Mouse (Mus musculus) stomach, embryonic 14.5 days (tissue): ENCODE measurements around the gene Zfp800. TPM values are rescaled to one million over a fixed set of nuclear protein-coding genes. Genes with fewer than 3 reads are reported as not detected.

Experiments used
- ATAC-seq: fragments of 200-750 bp; cut with Nextera tagmentation; 2 replicates; pipeline ENCODE4 v1.8.0; 2017; ENCODE audit warnings: low read depth, moderate TSS enrichment; ENCODE audit not compliant: insufficient number of reproducible peaks, insufficient read depth, low FRiP score
- H3K27ac ChIP-seq: fragments of 300-500 bp; sonication (generic); 2 replicates; pipeline ENCODE4 v1.5.1; 2014; ENCODE audit warnings: mild to moderate bottlenecking, low read length, moderate library complexity, mixed read lengths
- H3K27me3 ChIP-seq: fragments of 300-500 bp; sonication (generic); 2 replicates; pipeline ENCODE4 v1.6.1; 2014; ENCODE audit warnings: low read length, control low read depth, mixed read lengths; ENCODE audit not compliant: control insufficient read depth, insufficient read depth
- H3K36me3 ChIP-seq: fragments of 300-500 bp; sonication (generic); 2 replicates; pipeline ENCODE4 v1.6.1; 2014; ENCODE audit warnings: mild to moderate bottlenecking, control low read depth, low read length, moderate library complexity, mixed read lengths; ENCODE audit not compliant: control insufficient read depth, insufficient read depth
- H3K4me1 ChIP-seq: fragments of 300-500 bp; sonication (generic); 2 replicates; pipeline ENCODE4 v1.6.1; 2014; ENCODE audit warnings: low read length, control low read depth, mixed read lengths; ENCODE audit not compliant: control insufficient read depth, insufficient read depth
- H3K4me2 ChIP-seq: fragments of 300-500 bp; sonication (generic); replicated peaks from 2 replicates; pipeline ENCODE4 v1.6.1; 2014; ENCODE audit warnings: low read depth, low read length, control low read depth
- H3K4me3 ChIP-seq: fragments of 300-500 bp; sonication (generic); 2 replicates; pipeline ENCODE4 v1.5.1; 2014; ENCODE audit warnings: low read depth, low read length, control low read depth
- H3K9ac ChIP-seq: fragments of 300-500 bp; sonication (generic); replicated peaks from 2 replicates; pipeline ENCODE4 v1.6.1; 2014; ENCODE audit warnings: low read depth, mild to moderate bottlenecking, control low read depth, low read length, moderate library complexity, mixed read lengths
- H3K9me3 ChIP-seq: fragments of 300-500 bp; sonication (generic); 2 replicates; pipeline ENCODE4 v1.6.1; 2016; ENCODE audit warnings: low read depth, low read length, control low read depth; ENCODE audit not compliant: control insufficient read depth
- WGBS: fragments of 180-500 bp; shearing (Covaris S2); extraction: QIAGEN DNeasy Blood & Tissue Kit; methylation state at CpG from one replicate; pipeline ENCODE4 v1.1.7; 2014; 5-methylcytosine and 5-hydroxymethylcytosine counted together
- polyA plus RNA-seq: library from polyadenylated mRNA; unstranded; fragments of >200 nt; fragmentation: Nextera tagmentation; extraction: Ambion mirVana; gene quantifications from 2 replicates; pipeline ENCODE4 v1.2.1, GENCODE M21; 2014

Gene Zfp800
- polyA plus RNA-seq, 1 experiment from 2014 or later = 23.3 TPM

GRCm38 (mm10) chr6:28339410-28339809 is 58.4 kb downstream of the Zfp800 start:
- H3K9ac ChIP-seq = no peak overlapping the region
- no peak overlapping the region for H3K4me3 ChIP-seq
- WGBS = 87% methylated on average over 5 of the region's 5 CpGs
- H3K27ac ChIP-seq = no peak overlapping the region
- no peaks in the 10 kb centered on the region for H3K4me1 ChIP-seq
- H3K4me2 ChIP-seq = no peak overlapping the region
- H3K9me3 ChIP-seq = no peaks in the 10 kb centered on the region
- no peaks in the 10 kb centered on the region for H3K36me3 ChIP-seq
- ATAC-seq = no peak
- H3K27me3 ChIP-seq = no peaks in the 10 kb centered on the region

GRCm38 (mm10) chr6:28333696-28334095 is 64.1 kb downstream of the Zfp800 start:
- Histone ChIP-seq H3K27me3 (no peaks in the 10 kb centered on the region), H3K4me1 (no peaks in the 10 kb centered on the region), H3K9me3 (no peaks in the 10 kb centered on the region), H3K9ac (no peak overlapping the region), H3K36me3 (no peaks in the 10 kb centered on the region), H3K27ac (no peak overlapping the region), H3K4me3 (no peak overlapping the region), H3K4me2 (no peak overlapping the region)
- WGBS = 88% methylated on average over 5 of the region's 5 CpGs
- ATAC-seq = no peak

GRCm38 (mm10) chr6:28332546-28332945 is 65.3 kb downstream of the Zfp800 start:
- H3K9me3 ChIP-seq = no peaks in the 10 kb centered on the region
- no peak overlapping the region for H3K9ac ChIP-seq
- H3K27me3 ChIP-seq = no peaks in the 10 kb centered on the region
- no peak overlapping the region for H3K4me2 ChIP-seq
- 87% methylated on average over 3 of the region's 3 CpGs for WGBS
- no peak overlapping the region for H3K4me3 ChIP-seq
- H3K4me1 ChIP-seq = no peaks in the 10 kb centered on the region
- no peak for ATAC-seq
- no peaks in the 10 kb centered on the region for H3K36me3 ChIP-seq
- H3K27ac ChIP-seq = no peak overlapping the region

- no peaks in the 10 kb centered on the region for H3K27me3 ChIP-seq
- no peak overlapping the region for H3K4me2 ChIP-seq
- no peaks in the 10 kb centered on the region for H3K9me3 ChIP-seq
- no peak overlapping the region for H3K4me3 ChIP-seq
- 64% methylated on average over 6 of the region's 6 CpGs for WGBS
- no peak overlapping the region for H3K27ac ChIP-seq
- no peaks in the 10 kb centered on the region for H3K4me1 ChIP-seq
- no peak overlapping the region for H3K9ac ChIP-seq
- no peaks in the 10 kb centered on the region for H3K36me3 ChIP-seq
- ATAC-seq = no peak
Observed at GRCm38 (mm10) chr6:28329815-28330214, 68.0 kb downstream of the Zfp800 start.

- no peak overlapping the region for H3K9ac ChIP-seq
- H3K4me3 ChIP-seq = no peak overlapping the region
- ATAC-seq = no peak
- no peaks in the 10 kb centered on the region for H3K4me1 ChIP-seq
- H3K9me3 ChIP-seq = no peaks in the 10 kb centered on the region
- H3K27ac ChIP-seq = no peak overlapping the region
- no peak overlapping the region for H3K4me2 ChIP-seq
- H3K36me3 ChIP-seq = no peaks in the 10 kb centered on the region
- H3K27me3 ChIP-seq = no peaks in the 10 kb centered on the region
- WGBS = 54% methylated on average over 10 of the region's 10 CpGs
Observed at GRCm38 (mm10) chr6:28329002-28329596, 68.7 kb downstream of the Zfp800 start.

DNA sequence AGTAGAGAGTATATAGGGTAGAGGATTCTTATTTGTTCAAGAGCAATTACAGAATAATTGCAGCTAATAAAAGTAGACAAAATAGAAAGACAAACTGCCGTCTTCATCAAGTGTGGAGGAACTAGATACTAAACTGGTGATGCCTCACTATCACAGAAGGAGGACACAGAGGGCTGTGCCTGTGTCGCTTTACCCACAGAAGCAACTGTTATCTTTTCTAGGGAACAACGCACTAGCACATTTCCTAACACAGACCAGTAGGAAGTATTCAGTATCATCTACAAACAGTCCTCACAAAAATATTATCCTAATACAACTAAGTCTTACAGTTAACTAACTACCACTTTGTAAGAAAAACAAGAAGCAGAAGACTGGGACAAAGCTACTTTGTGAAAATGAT is 71.1 kb downstream of the Zfp800 start:
- Histone ChIP-seq H3K9me3 (no peaks in the 10 kb centered on the region), H3K36me3 (no peaks in the 10 kb centered on the region), H3K9ac (no peak overlapping the region), H3K4me1 (no peaks in the 10 kb centered on the region), H3K4me3 (no peak overlapping the region), H3K27ac (no peak overlapping the region), H3K27me3 (no peaks in the 10 kb centered on the region), H3K4me2 (no peak overlapping the region)
- WGBS = 87% methylated on average over 3 of the region's 3 CpGs
- ATAC-seq = no peak

- no peaks in the 10 kb centered on the region for H3K27me3 ChIP-seq
- ATAC-seq = no peak
- no peak overlapping the region for H3K4me2 ChIP-seq
- H3K36me3 ChIP-seq = no peaks in the 10 kb centered on the region
- no peak overlapping the region for H3K27ac ChIP-seq
- no peak overlapping the region for H3K9ac ChIP-seq
- WGBS = 86% methylated on average over 7 of the region's 7 CpGs
- no peak overlapping the region for H3K4me3 ChIP-seq
- no peaks in the 10 kb centered on the region for H3K4me1 ChIP-seq
- H3K9me3 ChIP-seq = no peaks in the 10 kb centered on the region
Observed at GRCm38 (mm10) chr6:28322399-28322798, 75.4 kb downstream of the Zfp800 start.

GRCm38 (mm10) chr6:28319648-28320270 is 78.0 kb downstream of the Zfp800 start:
- no peak for ATAC-seq
- H3K4me1 ChIP-seq = no peaks in the 10 kb centered on the region
- no peak overlapping the region for H3K27ac ChIP-seq
- H3K9ac ChIP-seq = no peak overlapping the region
- no peak overlapping the region for H3K4me2 ChIP-seq
- no peaks in the 10 kb centered on the region for H3K27me3 ChIP-seq
- WGBS = 65% methylated on average over 13 of the region's 13 CpGs
- H3K36me3 ChIP-seq = no peaks in the 10 kb centered on the region
- no peak overlapping the region for H3K4me3 ChIP-seq
- no peaks in the 10 kb centered on the region for H3K9me3 ChIP-seq
